ENCODE assay signal across 8 mouse cellular contexts in genomic region chr8:123361082-123361739, GRCm38 (mm10). TPM values are rescaled to one million over a fixed set of nuclear protein-coding genes. Genes with fewer than 3 reads are reported as not detected.
DNase-seq lines count a peak whose midpoint lies in the region; ATAC-seq and TF ChIP-seq lines count a peak whose summit lies in the region.

No protein-coding gene starts in this region.

- TF ChIP-seq CTCF in heart, adult 2 months (IDR thresholded peaks at IDR 0.05) = peak; percentile 98; the same call in 1 of the 2 replicates
- TF ChIP-seq CTCF in gastrocnemius, adult 2 months (IDR thresholded peaks at IDR 0.05) = peak; percentile 96
- peak; percentile 97; the same call in 1 of the 2 replicates for TF ChIP-seq CTCF in kidney, adult 2 months (conservative IDR thresholded peaks at IDR 0.05; ENCODE audit: insufficient read depth, insufficient read length, low read depth, low read length)

- ATAC-seq in heart, embryonic 12.5 days (ENCODE audit: insufficient number of reproducible peaks, low FRiP score) = no peak
- peak; percentile 93 for ATAC-seq in common myeloid progenitor, adult 5-6 weeks (replicated peaks; ENCODE audit: low read depth, poor library complexity, severe bottlenecking)
- ATAC-seq in midbrain, embryonic 16.5 days = peak; percentile 64; the same call in 1 of the 2 replicates

- no peak overlapping the region for H3K4me2 ChIP-seq in heart, embryonic 12.5 days
- H3K4me2 ChIP-seq in midbrain, embryonic 16.5 days (ENCODE audit: low read length) = no peak overlapping the region

- no peaks in the 10 kb centered on the region for H3K27me3 ChIP-seq in heart, adult 2 months (ENCODE audit: control insufficient read depth, insufficient read depth, low read length)
- 0 out of 2 replicates have a peak, but pooled peaks cover 4% of the 10 kb centered on the region for H3K27me3 ChIP-seq in heart, embryonic 12.5 days (replicated peaks)
- no peaks in the 10 kb centered on the region for H3K27me3 ChIP-seq in kidney, adult 2 months (replicated peaks; ENCODE audit: control insufficient read depth, insufficient read depth, low read length)
- no peaks in the 10 kb centered on the region for H3K27me3 ChIP-seq in limb, embryonic 10.5 days (ENCODE audit: low read depth, poor library complexity, severe bottlenecking)
- no peaks in the 10 kb centered on the region for H3K27me3 ChIP-seq in midbrain, embryonic 16.5 days (ENCODE audit: control insufficient read depth, insufficient read depth, low read depth, low read length)

- no peak overlapping the region for H3K9ac ChIP-seq in heart, adult 2 months (ENCODE audit: low read depth, low read length)
- H3K9ac ChIP-seq in heart, embryonic 12.5 days = no peak overlapping the region
- no peak overlapping the region for H3K9ac ChIP-seq in midbrain, embryonic 16.5 days (ENCODE audit: low read depth, low read length)

- H3K4me1 ChIP-seq in heart, adult 2 months (ENCODE audit: control insufficient read depth, insufficient read depth, low read length) = no peaks in the 10 kb centered on the region
- H3K4me1 ChIP-seq in heart, embryonic 12.5 days (replicated peaks) = no peaks in the 10 kb centered on the region
- no peaks in the 10 kb centered on the region; the same call in 1 of the 2 replicates for H3K4me1 ChIP-seq in kidney, adult 2 months (ENCODE audit: control insufficient read depth, insufficient read depth, low read length)
- no peaks in the 10 kb centered on the region for H3K4me1 ChIP-seq in limb, embryonic 10.5 days
- H3K4me1 ChIP-seq in midbrain, embryonic 16.5 days (ENCODE audit: control insufficient read depth, insufficient read depth, low read length) = no peaks in the 10 kb centered on the region

- 0 out of 2 replicates have a peak, but pooled peaks have one; percentile 28 for TF ChIP-seq EP300 in heart, adult 2 months (IDR thresholded peaks at IDR 0.05; ENCODE audit: insufficient read depth, low read depth, low read length)

- H3K79me2 ChIP-seq in heart, adult 2 months (replicated peaks; ENCODE audit: control insufficient read depth, insufficient read depth, low read length) = no peaks in the 10 kb centered on the region

- no peaks in the 10 kb centered on the region for H3K9me3 ChIP-seq in heart, embryonic 12.5 days (replicated peaks)
- no peaks in the 10 kb centered on the region for H3K9me3 ChIP-seq in limb, embryonic 10.5 days (replicated peaks)
- no peaks in the 10 kb centered on the region for H3K9me3 ChIP-seq in midbrain, embryonic 16.5 days (replicated peaks; ENCODE audit: control insufficient read depth, low read length, poor library complexity, severe bottlenecking)

- no peak overlapping the region for H3K27ac ChIP-seq in heart, adult 2 months
- H3K27ac ChIP-seq in heart, embryonic 12.5 days (ENCODE audit: poor library complexity, severe bottlenecking) = no peak overlapping the region
- H3K27ac ChIP-seq in gastrocnemius, adult 2 months = no peak overlapping the region
- H3K27ac ChIP-seq in kidney, adult 2 months (ENCODE audit: insufficient read depth, low read depth, low read length) = no peak overlapping the region
- no peak overlapping the region for H3K27ac ChIP-seq in limb, embryonic 10.5 days
- peak overlapping the region; percentile 51 for H3K27ac ChIP-seq in midbrain, embryonic 16.5 days (ENCODE audit: low read length)

- peak; percentile 70 to 86 for DNase-seq in heart, adult 2 months
- DNase-seq in gastrocnemius, adult 2 months = peak; percentile 73
- peak; percentile 89 for DNase-seq in kidney, adult 2 months
- peak; percentile 87 for DNase-seq in limb, embryonic 10.5 days (ENCODE audit: low spot score)
- peak; percentile 77 to 84 for DNase-seq in spleen, postnatal 10 days (ENCODE audit: low spot score in 2 of 2)

- 43% methylated on average over 12 of the region's 12 CpGs for WGBS in heart, adult 2 months
- 44% methylated on average over 12 of the region's 12 CpGs for WGBS in heart, embryonic 12.5 days
- WGBS in kidney, adult 2 months = 49% methylated on average over 12 of the region's 12 CpGs
- 40% methylated on average over 12 of the region's 12 CpGs for WGBS in limb, embryonic 10.5 days
- WGBS in midbrain, embryonic 16.5 days = 38% methylated on average over 12 of the region's 12 CpGs

- H3K36me3 ChIP-seq in heart, adult 2 months (ENCODE audit: control insufficient read depth, insufficient read depth, low read length) = no peaks in the 10 kb centered on the region
- no peaks in the 10 kb centered on the region for H3K36me3 ChIP-seq in heart, embryonic 12.5 days
- H3K36me3 ChIP-seq in kidney, adult 2 months (ENCODE audit: control insufficient read depth, insufficient read depth, low read length) = no peaks in the 10 kb centered on the region
- H3K36me3 ChIP-seq in limb, embryonic 10.5 days = no peaks in the 10 kb centered on the region
- H3K36me3 ChIP-seq in midbrain, embryonic 16.5 days (ENCODE audit: control insufficient read depth, insufficient read depth, low read length) = peaks cover 32% of the 10 kb centered on the region

- intact Hi-C loops in heart, adult 2 months (cut with DNase I) = loop anchor here (1.0 to 10.0 kb wide), 2 partner anchors 42 to 256 kb away; partner anchors contain the start of gene Rpl13
- intact Hi-C loops in gastrocnemius, adult 2 months (cut with DNase I) = loop anchor here (1.0 kb wide), 1 partner anchor 42 kb away; no protein-coding TSS in a partner anchor

- no peak overlapping the region for H3K4me3 ChIP-seq in heart, adult 2 months
- no peak overlapping the region for H3K4me3 ChIP-seq in heart, embryonic 12.5 days
- H3K4me3 ChIP-seq in gastrocnemius, adult 2 months = no peak overlapping the region
- no peak overlapping the region for H3K4me3 ChIP-seq in kidney, adult 2 months (ENCODE audit: insufficient read depth, low read depth, low read length)
- H3K4me3 ChIP-seq in limb, embryonic 10.5 days = no peak overlapping the region
- H3K4me3 ChIP-seq in midbrain, embryonic 16.5 days (ENCODE audit: low read depth, low read length) = no peak overlapping the region

- TF ChIP-seq POLR2A in heart, adult 2 months (IDR thresholded peaks at IDR 0.05; ENCODE audit: insufficient read depth, low read depth, low read length) = no peak
- no peak for TF ChIP-seq POLR2A in kidney, adult 2 months (IDR thresholded peaks at IDR 0.05; ENCODE audit: low read depth, low read length)

RNA-seq across cellular contexts. Expression of gene Tcf25, which starts 12.3 kb away (rescaled TPM):
- 100 to 1,000 TPM; 125 to 134 TPM for total RNA-seq in heart, adult 2 months (2021)
- polyA plus RNA-seq in heart, adult 2 months (2012; rRNA removed) = 137 and 147 TPM in 2 replicates
- polyA plus RNA-seq in heart, embryonic 12.5 days (2016; fragmentation: Nextera tagmentation; extraction: Ambion mirVana) = 172 TPM in 2 replicates
- 105 and 176 TPM in 2 replicates for total RNA-seq in common myeloid progenitor, adult 5-6 weeks (2017)
- 100 to 1,000 TPM; 134 to 140 TPM for total RNA-seq in gastrocnemius, adult 2 months (2021)
- polyA plus RNA-seq in kidney, adult 2 months (2012; rRNA removed) = 164 and 166 TPM in 2 replicates
- polyA plus RNA-seq in limb, embryonic 10.5 days (2016; fragmentation: Nextera tagmentation; extraction: Ambion mirVana) = 116 and 138 TPM in 2 replicates
- 338 and 394 TPM in 2 replicates for polyA plus RNA-seq in midbrain, embryonic 16.5 days (2015; fragmentation: Nextera tagmentation; extraction: Ambion mirVana)

RNA-seq across cellular contexts. Expression of gene Spire2, which starts 28.7 kb away (rescaled TPM):
- total RNA-seq in heart, adult 2 months (2021) = under 1 TPM; 0.11 to 0.26 TPM
- polyA plus RNA-seq in heart, adult 2 months (2012; rRNA removed) = 0.29 and 0.53 TPM in 2 replicates
- 2.8 and 3.4 TPM in 2 replicates for polyA plus RNA-seq in heart, embryonic 12.5 days (2016; fragmentation: Nextera tagmentation; extraction: Ambion mirVana)
- total RNA-seq in common myeloid progenitor, adult 5-6 weeks (2017) = 2.9 TPM in 2 replicates
- not detected for total RNA-seq in gastrocnemius, adult 2 months (2021)
- 6.0 and 7.2 TPM in 2 replicates for polyA plus RNA-seq in kidney, adult 2 months (2012; rRNA removed)
- 2.0 TPM in 2 replicates for polyA plus RNA-seq in limb, embryonic 10.5 days (2016; fragmentation: Nextera tagmentation; extraction: Ambion mirVana)
- 39.1 and 42.3 TPM in 2 replicates for polyA plus RNA-seq in midbrain, embryonic 16.5 days (2015; fragmentation: Nextera tagmentation; extraction: Ambion mirVana)

RNA-seq across cellular contexts. Expression of gene Fanca, which starts 42.8 kb away (rescaled TPM):
- 1 to 10 TPM; 5.3 to 6.2 TPM for total RNA-seq in heart, adult 2 months (2021)
- 3.9 and 4.6 TPM in 2 replicates for polyA plus RNA-seq in heart, adult 2 months (2012; rRNA removed)
- 23.0 and 23.6 TPM in 2 replicates for polyA plus RNA-seq in heart, embryonic 12.5 days (2016; fragmentation: Nextera tagmentation; extraction: Ambion mirVana)
- total RNA-seq in common myeloid progenitor, adult 5-6 weeks (2017) = 23.1 and 43.3 TPM in 2 replicates
- total RNA-seq in gastrocnemius, adult 2 months (2021) = not detected
- polyA plus RNA-seq in kidney, adult 2 months (2012; rRNA removed) = 15.9 and 19.2 TPM in 2 replicates
- polyA plus RNA-seq in limb, embryonic 10.5 days (2016; fragmentation: Nextera tagmentation; extraction: Ambion mirVana) = 42.7 and 46.3 TPM in 2 replicates
- 5.0 and 5.4 TPM in 2 replicates for polyA plus RNA-seq in midbrain, embryonic 16.5 days (2015; fragmentation: Nextera tagmentation; extraction: Ambion mirVana)

RNA-seq across cellular contexts. Expression of gene Mc1r, which starts 45.7 kb away (rescaled TPM):
- total RNA-seq in heart, adult 2 months (2021) = not detected
- not detected in 2 replicates for polyA plus RNA-seq in heart, adult 2 months (2012; rRNA removed)
- polyA plus RNA-seq in heart, embryonic 12.5 days (2016; fragmentation: Nextera tagmentation; extraction: Ambion mirVana) = not detected in 2 replicates
- total RNA-seq in common myeloid progenitor, adult 5-6 weeks (2017) = not detected in 2 replicates
- total RNA-seq in gastrocnemius, adult 2 months (2021) = not detected
- polyA plus RNA-seq in kidney, adult 2 months (2012; rRNA removed) = not detected in 2 replicates
- not detected in 2 replicates for polyA plus RNA-seq in limb, embryonic 10.5 days (2016; fragmentation: Nextera tagmentation; extraction: Ambion mirVana)
- polyA plus RNA-seq in midbrain, embryonic 16.5 days (2015; fragmentation: Nextera tagmentation; extraction: Ambion mirVana) = 0.08 and 0.11 TPM in 2 replicates

RNA-seq across cellular contexts. Expression of gene Tubb3, which starts 50.0 kb away (rescaled TPM):
- under 1 TPM in 1 of 2 experiments, not detected in 1; 0.59 TPM for total RNA-seq in heart, adult 2 months (2021)
- 4.6 and 6.2 TPM in 2 replicates for polyA plus RNA-seq in heart, adult 2 months (2012; rRNA removed)
- 7.6 and 9.1 TPM in 2 replicates for polyA plus RNA-seq in heart, embryonic 12.5 days (2016; fragmentation: Nextera tagmentation; extraction: Ambion mirVana)
- 0.87 TPM in 1 of 2 replicates, not detected in the other for total RNA-seq in common myeloid progenitor, adult 5-6 weeks (2017)
- total RNA-seq in gastrocnemius, adult 2 months (2021) = not detected
- polyA plus RNA-seq in kidney, adult 2 months (2012; rRNA removed) = 3.9 and 12.0 TPM in 2 replicates
- 6.9 and 7.9 TPM in 2 replicates for polyA plus RNA-seq in limb, embryonic 10.5 days (2016; fragmentation: Nextera tagmentation; extraction: Ambion mirVana)
- 2,090 and 2,148 TPM in 2 replicates for polyA plus RNA-seq in midbrain, embryonic 16.5 days (2015; fragmentation: Nextera tagmentation; extraction: Ambion mirVana)
